Mouse (Mus musculus): ENCODE measurements around the gene Cd47. TPM values are rescaled to one million over a fixed set of nuclear protein-coding genes. Genes with fewer than 3 reads are reported as not detected.
"Not testable (repeated sequence)": the region's sequence is repeated elsewhere in the genome, so short reads cannot be mapped to it uniquely, and the experiment has no call there.

Cd47 gene
- polyA plus RNA-seq, 1 experiment from 2014 or later = 286 TPM

GRCm38 (mm10) chr16:49814419-49814818, 14.1 kb downstream of the Cd47 start:
- DNase-seq (no peak), ATAC-seq (no peak)
- Histone ChIP-seq H3K36me3 (replicated peaks; ENCODE audit: insufficient read depth, low read length) (no peaks in the 10 kb centered on the region), H3K27ac (ENCODE audit: low read depth) (no peak overlapping the region), H3K4me2 (ENCODE audit: low read depth, low read length) (no peak overlapping the region), H3K27me3 (ENCODE audit: insufficient read depth, low read length) (no peaks in the 10 kb centered on the region), H3K9ac (replicated peaks) (no peak overlapping the region), H3K4me1 (ENCODE audit: insufficient read depth) (peaks cover 14% of the 10 kb centered on the region), H3K9me3 (ENCODE audit: low read length) (no peaks in the 10 kb centered on the region), H3K4me3 (ENCODE audit: low read depth, low read length) (no peak overlapping the region)
- TF ChIP-seq EP300 (IDR thresholded peaks at IDR 0.05; ENCODE audit: low read depth) = no peak
- TF ChIP-seq CTCF (IDR thresholded peaks at IDR 0.05; ENCODE audit: low read depth) = no peak
- WGBS (ENCODE audit: insufficient replicate concordance) = 71% methylated on average over 4 of the region's 4 CpGs

- Histone ChIP-seq H3K4me3 (ENCODE audit: low read depth, low read length) (no peak overlapping the region), H3K36me3 (replicated peaks; ENCODE audit: insufficient read depth, low read length) (no peaks in the 10 kb centered on the region), H3K27ac (ENCODE audit: low read depth) (0 out of 2 replicates have a peak overlapping the region, but pooled peaks have one; percentile 8), H3K9ac (replicated peaks) (no peak overlapping the region), H3K4me1 (ENCODE audit: insufficient read depth) (peaks cover 18% of the 10 kb centered on the region), H3K4me2 (ENCODE audit: low read depth, low read length) (no peak overlapping the region), H3K27me3 (ENCODE audit: insufficient read depth, low read length) (no peaks in the 10 kb centered on the region), H3K9me3 (ENCODE audit: low read length) (no peaks in the 10 kb centered on the region)
- TF ChIP-seq CTCF (IDR thresholded peaks at IDR 0.05; ENCODE audit: low read depth) (no peak), EP300 (IDR thresholded peaks at IDR 0.05; ENCODE audit: low read depth) (no peak)
- 84% methylated on average over 3 of the region's 3 CpGs for WGBS (ENCODE audit: insufficient replicate concordance)
- ATAC-seq (no peak), DNase-seq (no peak)
These were observed 16.6 kb downstream of the Cd47 start for GRCm38 (mm10) chr16:49816889-49817288.

- H3K4me1 ChIP-seq (ENCODE audit: insufficient read depth) = peaks cover 19% of the 10 kb centered on the region
- no peaks in the 10 kb centered on the region for H3K27me3 ChIP-seq (ENCODE audit: insufficient read depth, low read length)
- H3K27ac ChIP-seq (ENCODE audit: low read depth) = peak overlapping the region; percentile 82
- DNase-seq (no peak), ATAC-seq (peak; percentile 15; the same call in 1 of the 2 replicates)
- H3K36me3 ChIP-seq (replicated peaks; ENCODE audit: insufficient read depth, low read length) = no peaks in the 10 kb centered on the region
- H3K4me2 ChIP-seq (ENCODE audit: low read depth, low read length) = peak overlapping the region; percentile 63
- no peak overlapping the region for H3K9ac ChIP-seq (replicated peaks)
- H3K4me3 ChIP-seq (ENCODE audit: low read depth, low read length) = no peak overlapping the region
- WGBS (ENCODE audit: insufficient replicate concordance) = 38% methylated on average over 5 of the region's 5 CpGs
- H3K9me3 ChIP-seq (ENCODE audit: low read length) = no peaks in the 10 kb centered on the region
- TF ChIP-seq CTCF (IDR thresholded peaks at IDR 0.05; ENCODE audit: low read depth) = no peak
- TF ChIP-seq EP300 (IDR thresholded peaks at IDR 0.05; ENCODE audit: low read depth) = no peak
These were observed 17.8 kb downstream of the Cd47 start for GRCm38 (mm10) chr16:49818146-49818545.

- peak overlapping the region; percentile 63 for H3K4me2 ChIP-seq (ENCODE audit: low read depth, low read length)
- WGBS (ENCODE audit: insufficient replicate concordance) = 24% methylated on average over 6 of the region's 6 CpGs
- peaks cover 19% of the 10 kb centered on the region for H3K4me1 ChIP-seq (ENCODE audit: insufficient read depth)
- peak overlapping the region; percentile 24 for H3K4me3 ChIP-seq (ENCODE audit: low read depth, low read length)
- no peaks in the 10 kb centered on the region for H3K9me3 ChIP-seq (ENCODE audit: low read length)
- H3K27me3 ChIP-seq (ENCODE audit: insufficient read depth, low read length) = no peaks in the 10 kb centered on the region
- H3K36me3 ChIP-seq (replicated peaks; ENCODE audit: insufficient read depth, low read length) = no peaks in the 10 kb centered on the region
- DNase-seq = no peak
- H3K9ac ChIP-seq (replicated peaks) = peak overlapping the region; percentile 50
- ATAC-seq = peak; percentile 80
- peak overlapping the region; percentile 82 for H3K27ac ChIP-seq (ENCODE audit: low read depth)
- TF ChIP-seq EP300 (IDR thresholded peaks at IDR 0.05; ENCODE audit: low read depth) (peak; percentile 72), CTCF (IDR thresholded peaks at IDR 0.05; ENCODE audit: low read depth) (no peak)
These were observed 18.3 kb downstream of the Cd47 start for GRCm38 (mm10) chr16:49818627-49819026.

- ATAC-seq (no peak), DNase-seq (no peak)
- 72% methylated on average over 3 of the region's 3 CpGs for WGBS (ENCODE audit: insufficient replicate concordance)
- Histone ChIP-seq H3K36me3 (replicated peaks; ENCODE audit: insufficient read depth, low read length) (no peaks in the 10 kb centered on the region), H3K4me2 (ENCODE audit: low read depth, low read length) (0 out of 2 replicates have a peak overlapping the region, but pooled peaks have one; percentile 9), H3K4me3 (ENCODE audit: low read depth, low read length) (no peak overlapping the region), H3K9ac (replicated peaks) (no peak overlapping the region), H3K4me1 (ENCODE audit: insufficient read depth) (peaks cover 19% of the 10 kb centered on the region), H3K9me3 (ENCODE audit: low read length) (no peaks in the 10 kb centered on the region), H3K27me3 (ENCODE audit: insufficient read depth, low read length) (no peaks in the 10 kb centered on the region), H3K27ac (ENCODE audit: low read depth) (peak overlapping the region; percentile 82)
- TF ChIP-seq EP300 (IDR thresholded peaks at IDR 0.05; ENCODE audit: low read depth) = no peak; the same call in 1 of the 2 replicates
- TF ChIP-seq CTCF (IDR thresholded peaks at IDR 0.05; ENCODE audit: low read depth) = no peak
These were observed 19.2 kb downstream of the Cd47 start for GRCm38 (mm10) chr16:49819494-49819893.

- H3K27ac ChIP-seq (ENCODE audit: low read depth); H3K4me3 ChIP-seq (ENCODE audit: low read depth, low read length); H3K9ac ChIP-seq (replicated peaks); H3K4me1 ChIP-seq (ENCODE audit: insufficient read depth); H3K4me2 ChIP-seq (ENCODE audit: low read depth, low read length); ATAC-seq; H3K27me3 ChIP-seq (ENCODE audit: insufficient read depth, low read length); DNase-seq; H3K9me3 ChIP-seq (ENCODE audit: low read length); H3K36me3 ChIP-seq (replicated peaks; ENCODE audit: insufficient read depth, low read length): not testable (repeated sequence)
- 90% methylated on average over 3 of the region's 3 CpGs for WGBS (ENCODE audit: insufficient replicate concordance)
These were observed 30.6 kb downstream of the Cd47 start for GRCm38 (mm10) chr16:49830911-49831310.

- Histone ChIP-seq H3K4me3 (ENCODE audit: low read depth, low read length) (no peak overlapping the region), H3K36me3 (replicated peaks; ENCODE audit: insufficient read depth, low read length) (no peaks in the 10 kb centered on the region), H3K27ac (ENCODE audit: low read depth) (no peak overlapping the region), H3K4me2 (ENCODE audit: low read depth, low read length) (no peak overlapping the region), H3K4me1 (ENCODE audit: insufficient read depth) (peaks cover 9% of the 10 kb centered on the region; the same call in 1 of the 2 replicates), H3K9ac (replicated peaks) (no peak overlapping the region), H3K27me3 (ENCODE audit: insufficient read depth, low read length) (no peaks in the 10 kb centered on the region), H3K9me3 (ENCODE audit: low read length) (no peaks in the 10 kb centered on the region)
- no peak for DNase-seq
- WGBS (ENCODE audit: insufficient replicate concordance) = 66% methylated on average over 3 of the region's 3 CpGs
- TF ChIP-seq EP300 (IDR thresholded peaks at IDR 0.05; ENCODE audit: low read depth) (no peak), CTCF (IDR thresholded peaks at IDR 0.05; ENCODE audit: low read depth) (no peak)
- ATAC-seq = no peak
These were observed 32.0 kb downstream of the Cd47 start for GRCm38 (mm10) chr16:49832339-49832738.

Measured in liver, postnatal 0 days (tissue).